Mouse (Mus musculus) cortical plate, adult 2 months (tissue): ENCODE results near the gene Afg1l. TPM values are rescaled to one million over a fixed set of nuclear protein-coding genes. Genes with fewer than 3 reads are reported as not detected.

Source experiments
- H3K27ac ChIP-seq: fragments of 200-500 bp; 2 replicates; pipeline ENCODE4 v1.5.1; 2012; ENCODE audit warnings: low read length, control low read depth, inconsistent platforms; ENCODE audit not compliant: insufficient read depth
- H3K4me1 ChIP-seq: fragments of 200-500 bp; 2 replicates; pipeline ENCODE4 v1.6.1; 2011; ENCODE audit warnings: low read length; ENCODE audit not compliant: control insufficient read depth, insufficient read depth
- H3K4me3 ChIP-seq: fragments of 200-500 bp; 2 replicates; pipeline ENCODE4 v1.5.1; 2011; ENCODE audit warnings: mild to moderate bottlenecking, low read length, control low read depth; ENCODE audit not compliant: insufficient read depth
- CTCF ChIP-seq: fragments of 200-500 bp; IDR thresholded peaks from 2 replicates; pipeline ENCODE4 v1.5.1; 2011; ENCODE audit warnings: mild to moderate bottlenecking, control low read depth, low read length; ENCODE audit not compliant: insufficient read depth; ENCODE audit errors: extremely low read depth
- POLR2A ChIP-seq: fragments of 200-500 bp; IDR thresholded peaks from 2 replicates; pipeline ENCODE4 v1.6.1; 2011; ENCODE audit warnings: mild to moderate bottlenecking, low read length, control low read depth; ENCODE audit not compliant: insufficient read depth; ENCODE audit errors: extremely low read depth
- polyA plus RNA-seq: library from polyadenylated mRNA; depleted of rRNA; stranded (reverse); fragments of >200 nt; gene quantifications from 2 replicates; pipeline ENCODE4 v1.2.3, GENCODE M21; 2012

Afg1l gene
- polyA plus RNA-seq, 1 experiment, result 19.6 TPM

- Histone ChIP-seq H3K27ac (no peak overlapping the region), H3K4me3 (no peak overlapping the region), H3K4me1 (no peaks in the 10 kb centered on the region)
- no peak for TF ChIP-seq POLR2A
- TF ChIP-seq CTCF, result no peak
Observed at GRCm38 (mm10) chr10:42446145-42446544, 32.2 kb downstream of the Afg1l start.

- TF ChIP-seq CTCF (no peak), POLR2A (no peak)
- no peaks in the 10 kb centered on the region for H3K4me1 ChIP-seq
- H3K27ac ChIP-seq, result no peak overlapping the region
- H3K4me3 ChIP-seq, result no peak overlapping the region
Observed at GRCm38 (mm10) chr10:42436842-42437805, 41.2 kb downstream of the Afg1l start.

GRCm38 (mm10) chr10:42417530-42418174, 60.7 kb downstream of the Afg1l start:
- H3K4me1 ChIP-seq, result no peaks in the 10 kb centered on the region; the same call in 1 of the 2 replicates
- no peak overlapping the region for H3K4me3 ChIP-seq
- H3K27ac ChIP-seq, result peak overlapping the region; percentile 83
- TF ChIP-seq POLR2A (no peak), CTCF (no peak)

GRCm38 (mm10) chr10:42415821-42416470, 62.4 kb downstream of the Afg1l start:
- H3K27ac ChIP-seq, result no peak overlapping the region; the same call in 1 of the 2 replicates
- no peak overlapping the region for H3K4me3 ChIP-seq
- H3K4me1 ChIP-seq, result no peaks in the 10 kb centered on the region; the same call in 1 of the 2 replicates
- TF ChIP-seq POLR2A, result no peak
- TF ChIP-seq CTCF, result no peak

- no peak overlapping the region for H3K4me3 ChIP-seq
- TF ChIP-seq CTCF, result no peak
- no peak for TF ChIP-seq POLR2A
- H3K27ac ChIP-seq, result no peak overlapping the region
- no peaks in the 10 kb centered on the region for H3K4me1 ChIP-seq
Observed at GRCm38 (mm10) chr10:42410748-42411537, 67.4 kb downstream of the Afg1l start.

GRCm38 (mm10) chr10:42390436-42390835, 87.9 kb downstream of the Afg1l start:
- TF ChIP-seq POLR2A, result no peak
- TF ChIP-seq CTCF, result no peak
- Histone ChIP-seq H3K4me1 (no peaks in the 10 kb centered on the region), H3K27ac (no peak overlapping the region), H3K4me3 (no peak overlapping the region)

- H3K4me3 ChIP-seq, result no peak overlapping the region
- TF ChIP-seq POLR2A (no peak), CTCF (no peak)
- H3K27ac ChIP-seq, result no peak overlapping the region
- H3K4me1 ChIP-seq, result no peaks in the 10 kb centered on the region
Observed at GRCm38 (mm10) chr10:42388181-42388580, 90.2 kb downstream of the Afg1l start.

GRCm38 (mm10) chr10:42384946-42385644, 93.3 kb downstream of the Afg1l start:
- H3K27ac ChIP-seq, result no peak overlapping the region
- no peaks in the 10 kb centered on the region for H3K4me1 ChIP-seq
- TF ChIP-seq POLR2A (no peak), CTCF (no peak)
- H3K4me3 ChIP-seq, result no peak overlapping the region

GRCm38 (mm10) chr10:42383708-42384107, 94.7 kb downstream of the Afg1l start:
- no peak overlapping the region for H3K27ac ChIP-seq
- no peak for TF ChIP-seq POLR2A
- no peak for TF ChIP-seq CTCF
- H3K4me1 ChIP-seq, result no peaks in the 10 kb centered on the region
- no peak overlapping the region for H3K4me3 ChIP-seq
